Mouse (Mus musculus): ENCODE data around the gene Tmem42. TPM values are rescaled to one million over a fixed set of nuclear protein-coding genes. Genes with fewer than 3 reads are reported as not detected.

Tmem42 gene
- polyA plus RNA-seq (2014; fragmentation: Nextera tagmentation; extraction: Ambion mirVana): 12.8 and 17.7 TPM in 2 replicates

DNA sequence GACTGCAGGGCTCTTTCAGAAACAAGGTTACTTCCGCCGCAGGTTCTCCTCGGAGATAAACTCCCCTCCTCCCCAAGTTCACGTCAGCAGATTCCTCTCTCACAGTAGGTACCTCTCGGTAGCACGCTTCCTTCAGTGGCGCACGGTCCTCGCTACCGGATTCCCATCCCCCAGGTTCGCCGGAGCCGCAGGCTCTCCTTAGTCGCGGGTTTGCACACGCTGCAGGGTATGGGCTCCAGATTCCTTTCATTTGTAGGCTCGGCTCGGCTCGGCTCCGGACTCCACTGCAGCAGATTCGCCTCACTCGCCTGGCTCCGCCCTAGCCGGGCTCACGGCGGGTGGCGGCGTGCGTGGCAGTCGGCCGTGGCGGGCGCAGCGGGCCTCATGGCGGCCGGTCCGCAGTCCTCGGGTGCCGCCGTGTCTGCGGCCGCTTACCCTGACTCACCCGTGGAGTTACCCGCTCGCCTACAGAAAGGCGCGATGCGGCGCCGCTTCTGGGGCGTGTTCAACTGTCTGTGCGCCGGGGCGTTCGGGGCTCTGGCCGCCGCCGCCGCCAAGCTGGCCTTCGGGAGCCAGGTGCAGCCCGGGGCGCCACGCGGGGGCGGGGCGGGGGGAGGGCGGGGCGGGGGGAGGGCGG is at the start of gene Tmem42:
Gene Tmem42, plus strand, starts transcription at position 332 of the 637 bp plus-strand sequence.
- Histone ChIP-seq H3K36me3 (replicated peaks; ENCODE audit: control insufficient read depth, insufficient read depth, low read depth, low read length) (no peaks in the 10 kb centered on the region), H3K4me3 (ENCODE audit: low read depth, low read length) (peak within 1 kb of the TSS; percentile 66), H3K4me1 (ENCODE audit: control insufficient read depth, insufficient read depth, low read length) (no peaks in the 10 kb centered on the region), H3K27ac (replicated peaks; ENCODE audit: low read depth, low read length) (peak within 1 kb of the TSS; percentile 84), H3K9me3 (replicated peaks; ENCODE audit: control insufficient read depth, low read length) (no peaks in the 10 kb centered on the region), H3K27me3 (ENCODE audit: control insufficient read depth, insufficient read depth, low read length) (no peaks in the 10 kb centered on the region), H3K9ac (replicated peaks; ENCODE audit: low read length) (peak within 1 kb of the TSS; percentile 85), H3K4me2 (ENCODE audit: low read depth, low read length) (peak within 1 kb of the TSS; percentile 78)
- under 1% methylated on average over 45 of the region's 69 CpGs for WGBS
- ATAC-seq (replicated peaks; ENCODE audit: insufficient number of reproducible peaks, low FRiP score, low TSS enrichment, low read depth) (peak; percentile 98), DNase-seq (ENCODE audit: low spot score) (peak; percentile 90)

DNA sequence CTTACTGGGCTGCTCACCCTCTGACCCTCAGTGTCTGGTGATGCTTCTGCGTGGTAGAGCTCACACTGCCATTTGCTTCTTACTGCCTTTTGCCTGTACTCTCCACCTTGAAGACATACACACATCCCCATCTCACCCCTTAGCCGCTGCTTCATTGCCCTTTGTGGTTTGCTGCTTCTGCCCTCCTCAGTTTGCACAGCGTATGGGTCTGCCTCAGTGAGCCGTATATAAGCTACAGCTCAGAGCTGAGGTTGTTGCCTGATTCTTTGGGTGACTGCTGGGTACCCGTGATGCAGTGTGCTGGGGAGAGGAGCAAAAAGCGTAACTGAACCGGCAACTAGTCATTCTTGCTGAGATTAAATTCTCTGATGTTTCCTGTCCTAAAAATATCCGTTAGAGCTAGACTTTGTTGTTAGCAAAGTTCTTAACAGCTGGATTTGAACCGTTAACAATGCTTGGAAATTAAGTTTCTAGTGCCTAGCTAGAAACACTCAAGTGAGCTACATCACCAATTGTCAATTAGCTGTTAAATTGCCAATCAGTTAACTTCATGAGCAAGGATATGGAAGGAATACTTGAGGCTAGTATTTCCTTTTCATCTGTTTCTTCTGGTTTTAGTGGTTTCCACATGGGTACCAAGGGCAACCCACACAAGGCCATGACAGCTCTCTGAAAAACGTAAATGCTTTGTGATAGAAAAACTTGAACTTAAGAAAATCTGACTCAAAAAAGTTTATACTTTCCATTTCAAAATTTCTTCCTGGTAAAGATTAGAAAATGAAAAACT is 22.5 kb upstream of the Tmem42 start:
- H3K4me2 ChIP-seq (ENCODE audit: low read depth, low read length): no peak overlapping the region
- no peak overlapping the region for H3K9ac ChIP-seq (replicated peaks; ENCODE audit: low read length)
- H3K36me3 ChIP-seq (replicated peaks; ENCODE audit: control insufficient read depth, insufficient read depth, low read depth, low read length): no peaks in the 10 kb centered on the region; the same call in 1 of the 2 replicates
- H3K27ac ChIP-seq (replicated peaks; ENCODE audit: low read depth, low read length): no peak overlapping the region
- WGBS: 92% methylated on average over 10 of the region's 10 CpGs
- H3K27me3 ChIP-seq (ENCODE audit: control insufficient read depth, insufficient read depth, low read length): no peaks in the 10 kb centered on the region
- H3K4me3 ChIP-seq (ENCODE audit: low read depth, low read length): no peak overlapping the region
- no peaks in the 10 kb centered on the region for H3K9me3 ChIP-seq (replicated peaks; ENCODE audit: control insufficient read depth, low read length)
- no peaks in the 10 kb centered on the region for H3K4me1 ChIP-seq (ENCODE audit: control insufficient read depth, insufficient read depth, low read length)
- DNase-seq (ENCODE audit: low spot score): no peak
- no peak for ATAC-seq (replicated peaks; ENCODE audit: insufficient number of reproducible peaks, low FRiP score, low TSS enrichment, low read depth)

DNA sequence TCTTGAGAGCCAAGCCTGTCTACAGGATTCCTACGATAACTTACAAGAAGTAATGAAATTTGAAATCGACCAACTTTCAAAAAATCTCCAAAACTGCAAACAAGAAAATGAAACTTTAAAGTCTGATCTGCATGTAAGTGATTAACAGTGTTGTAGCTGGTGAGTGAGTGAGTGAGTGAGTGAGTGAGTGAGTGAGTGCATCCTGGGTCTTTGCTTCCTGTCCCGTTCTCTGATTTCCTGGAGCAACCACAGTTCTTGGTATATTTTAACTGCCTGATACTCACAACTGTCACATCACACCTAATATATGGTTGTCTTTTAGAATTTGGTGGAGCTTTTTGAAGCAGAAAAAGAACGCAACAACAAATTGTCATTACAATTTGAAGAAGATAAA is 21.9 kb upstream of the Tmem42 start:
- Histone ChIP-seq H3K27ac (replicated peaks; ENCODE audit: low read depth, low read length) (no peak overlapping the region), H3K4me1 (ENCODE audit: control insufficient read depth, insufficient read depth, low read length) (no peaks in the 10 kb centered on the region), H3K9me3 (replicated peaks; ENCODE audit: control insufficient read depth, low read length) (no peaks in the 10 kb centered on the region), H3K9ac (replicated peaks; ENCODE audit: low read length) (no peak overlapping the region), H3K27me3 (ENCODE audit: control insufficient read depth, insufficient read depth, low read length) (no peaks in the 10 kb centered on the region), H3K4me2 (ENCODE audit: low read depth, low read length) (no peak overlapping the region), H3K36me3 (replicated peaks; ENCODE audit: control insufficient read depth, insufficient read depth, low read depth, low read length) (no peaks in the 10 kb centered on the region; the same call in 1 of the 2 replicates), H3K4me3 (ENCODE audit: low read depth, low read length) (no peak overlapping the region)
- WGBS: 96% methylated on average over 4 of the region's 4 CpGs
- ATAC-seq (replicated peaks; ENCODE audit: insufficient number of reproducible peaks, low FRiP score, low TSS enrichment, low read depth) (no peak), DNase-seq (ENCODE audit: low spot score) (no peak)

DNA sequence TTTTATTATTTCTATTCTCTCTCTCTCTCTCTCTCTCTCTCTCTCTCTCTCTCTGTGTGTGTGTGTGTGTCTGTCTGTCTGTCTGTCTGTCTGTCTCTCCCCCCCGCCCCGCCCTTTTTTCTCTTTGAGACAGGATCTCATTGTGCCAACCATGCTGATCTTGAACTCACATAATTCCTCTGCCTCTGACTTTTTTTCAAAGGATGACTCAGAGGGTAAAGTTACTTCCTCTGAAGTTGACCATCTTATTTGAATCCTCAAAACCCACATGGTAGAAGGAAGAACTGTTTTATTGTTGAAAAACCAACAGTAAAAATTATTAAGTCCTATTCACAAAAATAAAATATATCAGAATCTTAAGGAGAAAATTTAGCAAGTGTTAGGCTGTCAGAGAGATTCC is 16.4 kb upstream of the Tmem42 start:
- WGBS: 95% methylated on average over 2 of the region's 2 CpGs
- H3K27ac ChIP-seq (replicated peaks; ENCODE audit: low read depth, low read length): no peak overlapping the region
- peaks cover 6% of the 10 kb centered on the region for H3K36me3 ChIP-seq (replicated peaks; ENCODE audit: control insufficient read depth, insufficient read depth, low read depth, low read length)
- H3K4me2 ChIP-seq (ENCODE audit: low read depth, low read length): no peak overlapping the region
- H3K4me1 ChIP-seq (ENCODE audit: control insufficient read depth, insufficient read depth, low read length): no peaks in the 10 kb centered on the region
- H3K27me3 ChIP-seq (ENCODE audit: control insufficient read depth, insufficient read depth, low read length): no peaks in the 10 kb centered on the region
- H3K9me3 ChIP-seq (replicated peaks; ENCODE audit: control insufficient read depth, low read length): no peaks in the 10 kb centered on the region
- no peak overlapping the region for H3K4me3 ChIP-seq (ENCODE audit: low read depth, low read length)
- no peak for DNase-seq (ENCODE audit: low spot score)
- H3K9ac ChIP-seq (replicated peaks; ENCODE audit: low read length): no peak overlapping the region
- ATAC-seq (replicated peaks; ENCODE audit: insufficient number of reproducible peaks, low FRiP score, low TSS enrichment, low read depth): no peak

DNA sequence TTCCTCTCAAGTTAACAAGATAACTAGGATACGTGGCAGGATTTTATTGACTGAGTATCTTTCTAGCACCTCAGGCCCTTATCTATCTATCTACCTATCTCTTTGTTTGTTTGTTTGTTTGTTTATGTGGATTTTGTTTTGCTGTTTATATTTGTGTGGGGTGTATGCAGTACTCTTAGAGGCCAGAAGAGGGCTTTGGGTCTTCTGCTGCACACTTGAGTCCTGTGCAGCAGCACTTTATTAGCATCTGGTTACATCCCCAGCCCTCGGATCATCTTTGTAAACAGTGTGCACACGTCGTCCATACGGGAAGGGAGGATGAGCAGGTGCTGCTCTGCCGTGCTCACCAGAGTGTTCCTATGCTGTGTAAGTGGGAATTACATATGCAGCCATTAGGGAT is 15.1 kb upstream of the Tmem42 start:
- H3K9ac ChIP-seq (replicated peaks; ENCODE audit: low read length): no peak overlapping the region
- H3K36me3 ChIP-seq (replicated peaks; ENCODE audit: control insufficient read depth, insufficient read depth, low read depth, low read length): peaks cover 10% of the 10 kb centered on the region
- H3K4me2 ChIP-seq (ENCODE audit: low read depth, low read length): no peak overlapping the region
- H3K27ac ChIP-seq (replicated peaks; ENCODE audit: low read depth, low read length): no peak overlapping the region
- no peaks in the 10 kb centered on the region for H3K9me3 ChIP-seq (replicated peaks; ENCODE audit: control insufficient read depth, low read length)
- H3K27me3 ChIP-seq (ENCODE audit: control insufficient read depth, insufficient read depth, low read length): no peaks in the 10 kb centered on the region
- WGBS: 87% methylated on average over 6 of the region's 6 CpGs
- DNase-seq (ENCODE audit: low spot score) (peak; percentile 8), ATAC-seq (replicated peaks; ENCODE audit: insufficient number of reproducible peaks, low FRiP score, low TSS enrichment, low read depth) (no peak)
- H3K4me1 ChIP-seq (ENCODE audit: control insufficient read depth, insufficient read depth, low read length): no peaks in the 10 kb centered on the region
- no peak overlapping the region for H3K4me3 ChIP-seq (ENCODE audit: low read depth, low read length)

DNA sequence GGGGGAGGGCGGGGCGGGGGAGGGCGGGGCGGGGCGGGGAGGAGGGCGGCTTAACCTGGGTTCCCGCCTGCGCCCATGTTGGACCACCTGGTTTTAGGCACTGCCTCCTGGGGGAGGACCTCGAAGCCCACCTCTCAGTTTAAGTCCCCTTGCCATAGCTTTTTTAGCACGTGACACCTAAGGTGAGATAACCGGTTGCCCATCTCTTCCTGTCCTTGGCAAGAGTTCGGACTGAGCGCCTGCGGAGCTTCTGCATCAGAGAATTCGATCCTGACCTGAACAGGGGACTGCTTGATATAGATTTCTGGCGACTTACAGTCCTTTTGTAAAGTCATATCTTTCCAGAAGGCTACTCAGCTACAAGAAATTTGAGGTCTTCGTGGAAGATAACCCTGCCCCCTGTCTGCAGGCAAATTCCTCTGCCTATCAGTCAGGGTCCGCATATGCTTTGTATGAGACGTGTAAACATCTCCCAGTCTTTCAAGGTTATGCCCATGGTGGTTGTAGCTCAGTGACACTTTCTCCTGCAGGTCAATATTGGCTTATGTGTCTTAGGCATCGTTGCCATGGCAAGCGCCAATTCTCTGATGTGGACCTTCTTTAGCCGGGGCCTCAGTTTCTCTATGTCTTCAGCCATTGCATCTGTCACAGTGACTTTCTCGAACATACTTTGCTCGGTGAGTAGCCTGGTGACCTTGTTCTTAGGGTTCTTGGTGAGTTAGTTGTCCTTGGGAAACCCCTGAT is 682 bp downstream of the Tmem42 start:
- WGBS: 37% methylated on average over 19 of the region's 24 CpGs
- H3K9ac ChIP-seq (replicated peaks; ENCODE audit: low read length): 0 out of 2 replicates have a peak overlapping the region, but pooled peaks have one; percentile 15

DNA sequence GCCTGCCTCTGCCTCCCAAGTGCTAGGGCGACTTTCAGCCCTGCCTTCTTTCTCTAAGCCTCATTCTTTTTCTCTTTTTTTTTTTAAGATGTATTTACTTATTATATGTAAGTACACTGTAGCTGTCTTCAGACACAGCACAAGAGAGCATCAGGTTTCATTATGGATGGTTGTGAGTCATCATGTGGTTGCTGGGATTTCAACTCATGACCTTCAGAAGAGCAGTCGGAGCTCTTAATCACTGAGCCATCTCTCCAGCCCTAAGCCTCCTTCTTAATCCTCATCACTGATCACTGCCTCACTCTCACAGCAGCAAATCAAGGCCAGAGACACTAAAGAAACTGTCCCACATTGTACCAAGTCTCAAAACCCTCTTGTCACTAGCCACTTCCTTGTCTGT is 3.1 kb downstream of the Tmem42 start:
- ATAC-seq (replicated peaks; ENCODE audit: insufficient number of reproducible peaks, low FRiP score, low TSS enrichment, low read depth): no peak
- no peaks in the 10 kb centered on the region for H3K9me3 ChIP-seq (replicated peaks; ENCODE audit: control insufficient read depth, low read length)

More for the DNA sequence above, 682 bp downstream of the Tmem42 start:
- H3K4me2 ChIP-seq (ENCODE audit: low read depth, low read length): peak overlapping the region; percentile 78
- no peaks in the 10 kb centered on the region for H3K36me3 ChIP-seq (replicated peaks; ENCODE audit: control insufficient read depth, insufficient read depth, low read depth, low read length)
- H3K27ac ChIP-seq (replicated peaks; ENCODE audit: low read depth, low read length): no peak overlapping the region
- no peaks in the 10 kb centered on the region for H3K9me3 ChIP-seq (replicated peaks; ENCODE audit: control insufficient read depth, low read length)
- no peaks in the 10 kb centered on the region for H3K4me1 ChIP-seq (ENCODE audit: control insufficient read depth, insufficient read depth, low read length)
- ATAC-seq (replicated peaks; ENCODE audit: insufficient number of reproducible peaks, low FRiP score, low TSS enrichment, low read depth) (peak; percentile 1; the same call in 1 of the 2 replicates), DNase-seq (ENCODE audit: low spot score) (peak; percentile 58)
- peak overlapping the region; percentile 66 for H3K4me3 ChIP-seq (ENCODE audit: low read depth, low read length)
- no peaks in the 10 kb centered on the region for H3K27me3 ChIP-seq (ENCODE audit: control insufficient read depth, insufficient read depth, low read length)

More for the DNA sequence above, 3.1 kb downstream of the Tmem42 start:
- 78% methylated on average over 2 of the region's 2 CpGs for WGBS
- no peak overlapping the region for H3K27ac ChIP-seq (replicated peaks; ENCODE audit: low read depth, low read length)
- no peaks in the 10 kb centered on the region for H3K27me3 ChIP-seq (ENCODE audit: control insufficient read depth, insufficient read depth, low read length)
- no peak overlapping the region for H3K4me2 ChIP-seq (ENCODE audit: low read depth, low read length)
- H3K36me3 ChIP-seq (replicated peaks; ENCODE audit: control insufficient read depth, insufficient read depth, low read depth, low read length): no peaks in the 10 kb centered on the region
- no peak overlapping the region for H3K9ac ChIP-seq (replicated peaks; ENCODE audit: low read length)
- no peak overlapping the region for H3K4me3 ChIP-seq (ENCODE audit: low read depth, low read length)
- DNase-seq (ENCODE audit: low spot score): no peak
- no peaks in the 10 kb centered on the region for H3K4me1 ChIP-seq (ENCODE audit: control insufficient read depth, insufficient read depth, low read length)

Data from embryonic facial prominence, embryonic 11.5 days (tissue).